Mouse (Mus musculus) heart, embryonic 14.5 days (tissue): ENCODE measurements around the gene Pkd2. TPM values are rescaled to one million over a fixed set of nuclear protein-coding genes. Genes with fewer than 3 reads are reported as not detected.

Source experiments
- ATAC-seq: fragments of 200-750 bp; cut with Nextera tagmentation; 2 replicates; pipeline ENCODE4 v1.8.0; 2017; ENCODE audit warnings: low read depth, moderate TSS enrichment; ENCODE audit not compliant: insufficient number of reproducible peaks, insufficient read depth, low FRiP score
- H3K27ac ChIP-seq, 2 experiments: fragments of 200-500 bp in 1 of 2; fragments of 300-500 bp in 1 of 2; sonication (generic) in 1 of 2; replicated peaks in 1 of 2; 2 replicates each; pipeline ENCODE4 v1.5.1; 2012 to 2014; ENCODE audit warnings: low read depth in 2 of 2, low read length in 2 of 2, control low read depth in 1 of 2, mild to moderate bottlenecking in 1 of 2, mixed read lengths in 1 of 2; ENCODE audit not compliant: control insufficient read depth in 1 of 2, insufficient read depth in 1 of 2
- H3K27me3 ChIP-seq: fragments of 300-500 bp; sonication (generic); 2 replicates; pipeline ENCODE4 v1.6.1; 2014; ENCODE audit warnings: mild to moderate bottlenecking, low read length, control low read depth; ENCODE audit not compliant: control insufficient read depth, insufficient read depth
- H3K36me3 ChIP-seq: fragments of 300-500 bp; sonication (generic); 2 replicates; pipeline ENCODE4 v1.6.1; 2014; ENCODE audit warnings: mild to moderate bottlenecking, control low read depth, low read length, mixed read lengths; ENCODE audit not compliant: control insufficient read depth, insufficient read depth
- H3K4me1 ChIP-seq, 2 experiments: fragments of 200-500 bp in 1 of 2; fragments of 300-500 bp in 1 of 2; sonication (generic) in 1 of 2; 2 replicates each; pipeline ENCODE4 v1.6.1; 2012 to 2014; ENCODE audit warnings: low read length in 2 of 2, control low read depth in 1 of 2, mixed read lengths in 1 of 2; ENCODE audit not compliant: control insufficient read depth in 2 of 2, insufficient read depth in 2 of 2
- H3K4me2 ChIP-seq: fragments of 300-500 bp; sonication (generic); 2 replicates; pipeline ENCODE4 v1.6.1; 2014; ENCODE audit warnings: mild to moderate bottlenecking, low read length
- H3K4me3 ChIP-seq, 2 experiments: fragments of 200-500 bp in 1 of 2; fragments of 300-500 bp in 1 of 2; sonication (generic) in 1 of 2; 2 replicates each; pipeline ENCODE4 v1.5.1; 2012 to 2014; ENCODE audit warnings: low read length in 2 of 2, mild to moderate bottlenecking in 2 of 2, control low read depth in 1 of 2, low read depth in 1 of 2, moderate library complexity in 1 of 2; ENCODE audit not compliant: control insufficient read depth in 1 of 2, insufficient read depth in 1 of 2
- H3K9ac ChIP-seq: fragments of 300-500 bp; sonication (generic); 2 replicates; pipeline ENCODE4 v1.6.1; 2014; ENCODE audit warnings: mild to moderate bottlenecking, low read length
- H3K9me3 ChIP-seq: fragments of 300-500 bp; sonication (generic); 2 replicates; pipeline ENCODE4 v1.6.1; 2016; ENCODE audit warnings: low read length, control low read depth; ENCODE audit not compliant: control insufficient read depth
- whole genome bisulfite sequencing: fragments of 180-500 bp; shearing (Covaris S2); extraction: QIAGEN DNeasy Blood & Tissue Kit; methylation state at CpG from one replicate; pipeline ENCODE4 v1.1.7; 2014; 5-methylcytosine and 5-hydroxymethylcytosine counted together
- polyA plus RNA-seq: library from polyadenylated mRNA; unstranded; fragments of >200 nt; fragmentation: Nextera tagmentation; extraction: Ambion mirVana; gene quantifications from 2 replicates; pipeline ENCODE4 v1.2.1, GENCODE M21; 2014

Gene Pkd2
- polyA plus RNA-seq, 1 experiment from 2014 or later = 15.3 TPM

- H3K9ac ChIP-seq = no peak overlapping the region
- no peak overlapping the region for H3K4me2 ChIP-seq
- no peaks in the 10 kb centered on the region for H3K9me3 ChIP-seq
- peak overlapping the region in 1 of 2 experiments; percentile 53; a peak in 1 of 4 replicates for H3K27ac ChIP-seq
- peaks cover 38% of the 10 kb centered on the region for H3K36me3 ChIP-seq
- no peaks in the 10 kb centered on the region for H3K27me3 ChIP-seq
- H3K4me1 ChIP-seq = peaks cover 0 to 6% of the 10 kb centered on the region in 2 experiments; a peak in 2 of 4 replicates
- 61% methylated on average over 8 of the region's 8 CpGs for WGBS
- no peak for ATAC-seq
- H3K4me3 ChIP-seq = no peak overlapping the region
Observed at GRCm38 (mm10) chr5:104465279-104465678, 6.0 kb downstream of the Pkd2 start.

DNA sequence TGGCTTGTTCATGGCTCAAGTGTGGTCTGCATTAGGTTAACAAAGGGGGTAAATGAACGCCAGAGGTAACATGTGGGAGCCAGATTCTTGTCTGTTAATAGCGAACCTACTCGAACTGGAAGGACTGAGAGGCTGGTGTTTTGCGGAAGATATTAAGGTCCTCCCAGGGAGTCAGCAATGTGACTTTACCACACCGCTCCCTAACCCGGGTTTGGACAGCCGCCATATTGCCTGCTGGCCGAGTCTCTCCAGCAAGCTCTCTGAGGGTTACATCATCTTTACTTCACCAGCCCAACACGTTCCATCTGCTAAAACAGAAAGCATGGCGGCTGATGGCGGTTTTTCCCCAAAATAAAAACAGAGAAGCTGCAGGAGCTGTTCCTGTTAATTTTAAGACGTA is 6.5 kb downstream of the Pkd2 start:
- Histone ChIP-seq H3K27me3 (no peaks in the 10 kb centered on the region), H3K4me1 (peaks cover 0 to 2% of the 10 kb centered on the region in 2 experiments; a peak in 1 of 4 replicates), H3K27ac (peak overlapping the region in 1 of 2 experiments; percentile 53; a peak in 1 of 4 replicates), H3K9me3 (no peaks in the 10 kb centered on the region), H3K4me3 (no peak overlapping the region), H3K4me2 (no peak overlapping the region), H3K36me3 (peaks cover 41% of the 10 kb centered on the region), H3K9ac (no peak overlapping the region)
- WGBS = 88% methylated on average over 12 of the region's 12 CpGs
- no peak for ATAC-seq

- Histone ChIP-seq H3K4me3 (no peak overlapping the region), H3K27me3 (no peaks in the 10 kb centered on the region), H3K4me1 (0 out of 4 replicates have a peak, but pooled peaks cover 0 to 2% of the 10 kb centered on the region in 2 experiments), H3K9ac (no peak overlapping the region), H3K36me3 (peaks cover 52% of the 10 kb centered on the region), H3K9me3 (no peaks in the 10 kb centered on the region), H3K4me2 (no peak overlapping the region), H3K27ac (no peak overlapping the region)
- no peak for ATAC-seq
- WGBS = 93% methylated on average over 16 of the region's 16 CpGs
Observed at GRCm38 (mm10) chr5:104466816-104467215, 7.6 kb downstream of the Pkd2 start.

GRCm38 (mm10) chr5:104468586-104468985 is 9.3 kb downstream of the Pkd2 start:
- H3K36me3 ChIP-seq = peaks cover 60% of the 10 kb centered on the region

DNA sequence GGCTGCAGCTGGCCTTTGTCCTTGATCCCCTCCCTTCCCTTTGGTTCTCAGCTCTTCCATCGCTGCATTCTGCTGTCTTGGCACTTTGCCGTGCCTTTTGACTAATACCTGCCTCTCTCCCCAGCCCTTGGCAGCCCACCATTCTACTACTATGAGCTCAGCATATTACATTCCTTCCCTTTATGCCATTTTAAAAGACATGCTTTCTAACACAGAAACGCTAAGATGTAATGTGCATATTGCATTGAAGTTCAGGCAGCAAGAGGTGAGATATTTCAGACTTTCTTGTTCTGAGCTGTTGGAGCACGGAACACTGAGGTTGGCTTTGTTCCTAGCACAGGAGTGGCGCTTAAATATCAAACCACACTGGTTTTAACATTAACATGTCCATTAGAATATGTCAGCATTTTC is 11.7 kb downstream of the Pkd2 start:
- WGBS = 88% methylated on average over 5 of the region's 5 CpGs
- H3K9ac ChIP-seq = no peak overlapping the region
- H3K9me3 ChIP-seq = no peaks in the 10 kb centered on the region
- no peaks in the 10 kb centered on the region for H3K4me1 ChIP-seq
- H3K27ac ChIP-seq = no peak overlapping the region
- H3K4me2 ChIP-seq = no peak overlapping the region
- no peaks in the 10 kb centered on the region for H3K27me3 ChIP-seq
- H3K36me3 ChIP-seq = peaks cover 52% of the 10 kb centered on the region
- no peak for ATAC-seq
- no peak overlapping the region for H3K4me3 ChIP-seq

More at GRCm38 (mm10) chr5:104468586-104468985, 9.3 kb downstream of the Pkd2 start:
- H3K4me1 ChIP-seq = 0 out of 4 replicates have a peak, but pooled peaks cover 0 to 2% of the 10 kb centered on the region in 2 experiments
- H3K4me3 ChIP-seq = no peak overlapping the region
- ATAC-seq = no peak
- no peak overlapping the region for H3K4me2 ChIP-seq
- no peak overlapping the region for H3K27ac ChIP-seq
- no peaks in the 10 kb centered on the region for H3K9me3 ChIP-seq
- no peaks in the 10 kb centered on the region for H3K27me3 ChIP-seq
- 90% methylated on average over 5 of the region's 5 CpGs for WGBS
- H3K9ac ChIP-seq = no peak overlapping the region

DNA sequence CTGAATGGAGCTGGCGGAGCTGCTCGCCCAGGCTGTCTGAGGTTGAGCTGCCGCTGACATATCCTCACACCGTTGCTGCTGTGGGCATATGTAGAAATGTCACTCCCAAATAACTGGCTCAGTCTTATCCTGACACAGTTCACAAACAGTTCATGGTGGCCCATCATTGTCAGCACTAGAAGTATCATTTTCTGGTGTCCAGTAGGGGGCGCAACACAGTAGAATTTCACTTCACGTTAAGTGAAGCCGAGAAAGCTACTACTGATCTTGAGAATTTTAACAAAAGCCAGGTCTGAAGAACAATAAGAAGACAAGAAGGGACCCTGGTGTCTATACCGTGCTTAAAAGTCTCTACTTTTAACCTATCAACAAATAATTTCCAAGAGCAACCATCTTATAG is 13.1 kb downstream of the Pkd2 start:
- 91% methylated on average over 8 of the region's 8 CpGs for WGBS
- H3K27me3 ChIP-seq = no peaks in the 10 kb centered on the region
- H3K9me3 ChIP-seq = no peaks in the 10 kb centered on the region
- H3K4me2 ChIP-seq = no peak overlapping the region
- ATAC-seq = no peak
- H3K36me3 ChIP-seq = peaks cover 51% of the 10 kb centered on the region
- no peak overlapping the region for H3K27ac ChIP-seq
- H3K4me3 ChIP-seq = no peak overlapping the region
- no peaks in the 10 kb centered on the region for H3K4me1 ChIP-seq
- H3K9ac ChIP-seq = no peak overlapping the region

DNA sequence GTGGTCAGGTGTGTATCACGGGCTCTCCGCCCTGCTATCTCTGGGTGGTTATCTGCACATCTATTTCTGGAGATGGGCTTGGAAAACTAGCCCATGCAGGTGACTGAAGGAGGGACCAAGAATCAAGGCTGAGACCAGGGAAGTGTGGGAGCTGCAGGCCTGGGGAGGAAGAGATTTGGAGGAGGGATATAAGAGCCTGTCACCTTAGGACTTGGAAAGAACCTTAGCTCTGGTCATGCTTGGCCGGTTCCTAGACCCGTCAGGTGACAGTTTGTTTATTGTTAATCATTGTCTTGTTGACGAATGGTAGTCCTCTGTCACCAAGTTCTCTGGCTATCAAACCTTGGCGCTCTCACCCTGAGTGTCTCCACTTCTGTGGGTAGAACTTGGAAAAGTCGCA is 21.1 kb downstream of the Pkd2 start:
- H3K27me3 ChIP-seq = no peaks in the 10 kb centered on the region
- no peak for ATAC-seq
- no peak overlapping the region for H3K9ac ChIP-seq
- 85% methylated on average over 7 of the region's 7 CpGs for WGBS
- H3K27ac ChIP-seq = no peak overlapping the region
- H3K4me1 ChIP-seq = no peaks in the 10 kb centered on the region
- H3K4me2 ChIP-seq = no peak overlapping the region
- H3K4me3 ChIP-seq = no peak overlapping the region
- no peaks in the 10 kb centered on the region for H3K9me3 ChIP-seq
- H3K36me3 ChIP-seq = peaks cover 79% of the 10 kb centered on the region

DNA sequence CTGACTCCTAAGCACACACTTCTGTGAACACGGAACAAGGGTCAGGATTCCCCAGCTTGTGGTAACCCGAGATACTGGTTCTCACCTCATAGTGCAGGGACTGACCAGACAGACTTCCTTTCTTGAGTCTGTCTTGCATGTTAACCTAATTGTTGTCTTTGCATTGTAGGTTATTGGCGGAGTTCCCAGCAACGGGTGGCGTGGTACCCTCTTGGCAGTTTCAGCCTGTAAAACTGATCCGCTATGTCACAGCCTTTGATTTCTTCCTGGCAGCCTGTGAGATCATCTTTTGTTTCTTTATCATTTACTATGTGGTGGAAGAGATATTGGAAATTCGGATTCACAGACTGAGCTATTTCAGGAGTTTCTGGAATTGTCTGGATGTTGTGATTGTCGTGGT is 23.6 kb downstream of the Pkd2 start:
- H3K4me1 ChIP-seq = no peaks in the 10 kb centered on the region
- ATAC-seq = no peak
- H3K9ac ChIP-seq = no peak overlapping the region
- H3K27ac ChIP-seq = no peak overlapping the region
- H3K27me3 ChIP-seq = no peaks in the 10 kb centered on the region
- no peak overlapping the region for H3K4me2 ChIP-seq
- no peak overlapping the region for H3K4me3 ChIP-seq
- H3K36me3 ChIP-seq = peaks cover 90% of the 10 kb centered on the region
- no peaks in the 10 kb centered on the region for H3K9me3 ChIP-seq
- WGBS = 60% methylated on average over 8 of the region's 8 CpGs
